Mouse (Mus musculus): ENCODE measurements around the gene Foxc2.

- TF ChIP-seq CTCF (IDR thresholded peaks at IDR 0.05) (no peak), EP300 (IDR thresholded peaks at IDR 0.05) (no peak)
These were observed 4.8 kb downstream of the Foxc2 start for GRCm38 (mm10) chr8:121120456-121121419.

Measured in lung, postnatal 0 days (tissue).